Mouse (Mus musculus) gastrocnemius, adult 8-10 months (tissue): ENCODE measurements around the gene Inpp5a. TPM values are rescaled to one million over a fixed set of nuclear protein-coding genes. Genes with fewer than 3 reads are reported as not detected.

Experiments used
- DNase-seq, 2 experiments: peaks; one replicate each; pipeline ENCODE4 v3.0.0; 2022; ENCODE audit warnings: low spot score in 2 of 2
- total RNA-seq, 4 experiments: library from RNA; stranded (reverse); gene quantifications; 2 replicates each; pipeline ENCODE4 v1.2.4; 2022

Gene Inpp5a
- total RNA-seq, 4 experiments from 2014 or later: 74.7 to 91.2 (median 87.5) TPM

GRCm38 (mm10) chr7:139472865-139473549, 84.1 kb downstream of the Inpp5a start:
- DNase-seq: peak; percentile 74 to 82

GRCm38 (mm10) chr7:139475896-139476295, 87.0 kb downstream of the Inpp5a start:
- DNase-seq: no peak

- no peak for DNase-seq
These were observed 87.8 kb downstream of the Inpp5a start for GRCm38 (mm10) chr7:139476700-139477099.

- DNase-seq: no peak
These were observed 88.8 kb downstream of the Inpp5a start for GRCm38 (mm10) chr7:139477748-139478147.

GRCm38 (mm10) chr7:139479077-139479476, 90.2 kb downstream of the Inpp5a start:
- no peak for DNase-seq

GRCm38 (mm10) chr7:139479626-139480025, 90.7 kb downstream of the Inpp5a start:
- no peak for DNase-seq

GRCm38 (mm10) chr7:139484206-139484955, 95.5 kb downstream of the Inpp5a start:
- peak in 1 of 2 experiments; percentile 30 for DNase-seq

- no peak for DNase-seq
These were observed 100.9 kb downstream of the Inpp5a start for GRCm38 (mm10) chr7:139489721-139490211.

GRCm38 (mm10) chr7:139492351-139492750, 103.4 kb downstream of the Inpp5a start:
- DNase-seq: no peak

GRCm38 (mm10) chr7:139492946-139493345, 104.0 kb downstream of the Inpp5a start:
- no peak for DNase-seq

GRCm38 (mm10) chr7:139495791-139496190, 106.9 kb downstream of the Inpp5a start:
- DNase-seq: no peak

GRCm38 (mm10) chr7:139498038-139498625, 109.2 kb downstream of the Inpp5a start:
- no peak for DNase-seq

- no peak for DNase-seq
These were observed 115.2 kb downstream of the Inpp5a start for GRCm38 (mm10) chr7:139504064-139504463.

- DNase-seq: no peak
These were observed 117.9 kb downstream of the Inpp5a start for GRCm38 (mm10) chr7:139506677-139507412.

GRCm38 (mm10) chr7:139508938-139509337, 120.0 kb downstream of the Inpp5a start:
- DNase-seq: no peak

GRCm38 (mm10) chr7:139515959-139516660, 127.2 kb downstream of the Inpp5a start:
- peak in 1 of 2 experiments; percentile 55 for DNase-seq

- no peak for DNase-seq
These were observed 127.7 kb downstream of the Inpp5a start for GRCm38 (mm10) chr7:139516661-139517016.

GRCm38 (mm10) chr7:139518352-139518751, 129.4 kb downstream of the Inpp5a start:
- DNase-seq: no peak

- DNase-seq: no peak
These were observed 139.6 kb downstream of the Inpp5a start for GRCm38 (mm10) chr7:139528309-139529076.

- no peak for DNase-seq
These were observed 140.3 kb downstream of the Inpp5a start for GRCm38 (mm10) chr7:139529208-139529607.
